Mouse (Mus musculus) heart, adult 2 months (tissue): ENCODE measurements around the gene Osbpl2.

Experiments
- CTCF ChIP-seq: fragments of 200-600 bp; IDR thresholded peaks from 2 replicates; pipeline ENCODE4 v1.8.1; 2022; ENCODE audit warnings: antibody characterized with exemption, mild to moderate bottlenecking, moderate library complexity
- POLR2A ChIP-seq: fragments of 200-500 bp; IDR thresholded peaks from 2 replicates; pipeline ENCODE4 v1.6.1; 2011; ENCODE audit warnings: mild to moderate bottlenecking, low read depth, low read length, control low read depth; ENCODE audit not compliant: insufficient read depth

DNA sequence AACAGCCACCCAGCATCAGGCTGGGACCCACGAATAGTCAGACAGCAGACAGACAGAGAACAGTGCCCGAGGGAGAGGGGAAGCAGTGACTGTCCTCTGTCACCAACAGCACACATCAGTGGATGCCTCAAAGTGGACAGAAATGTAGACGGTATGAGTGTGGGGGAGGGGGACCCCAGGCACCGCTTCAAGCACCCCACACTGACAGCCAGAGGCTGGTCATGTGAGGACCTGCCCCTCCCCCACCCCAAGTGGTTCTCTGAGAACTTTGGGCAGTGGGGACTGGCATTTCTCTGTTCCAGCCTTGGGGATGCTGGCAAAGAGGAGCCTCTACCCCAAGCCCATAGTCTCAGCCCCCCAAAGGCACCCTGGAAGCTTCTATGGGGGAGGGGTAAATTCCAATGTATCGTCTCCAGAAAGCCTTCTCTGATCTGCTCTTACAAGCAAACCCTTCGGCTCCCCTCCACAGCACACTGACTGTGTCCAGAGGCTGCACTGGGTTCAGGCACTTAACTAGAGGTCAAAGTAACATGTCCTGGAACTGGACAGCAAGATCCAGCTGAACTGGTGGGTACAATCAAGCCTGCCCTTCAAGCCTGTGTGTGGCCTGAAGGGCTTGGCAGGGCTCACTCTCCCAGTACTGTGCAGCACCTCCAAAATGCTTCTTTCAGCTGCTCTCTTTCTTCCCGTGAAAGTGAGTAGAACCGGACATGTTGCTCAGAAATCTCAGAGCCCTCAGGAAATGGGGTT lies 13.5 kb upstream of the Osbpl2 start:
- TF ChIP-seq POLR2A (no peak), CTCF (no peak)
